Mouse (Mus musculus) megakaryocyte, embryonic 14.5 days (primary cell): Measurements from ENCODE around the gene Sbf2.

Experiments
- FLI1 ChIP-seq: IDR thresholded peaks from 2 replicates; pipeline ENCODE4 v1.6.1; 2012; ENCODE audit warnings: low read length, inconsistent platforms, mixed read lengths
- GATA1 ChIP-seq: IDR thresholded peaks from 3 replicates; pipeline ENCODE4 v1.6.1; 2012; ENCODE audit warnings: mixed read lengths, low read length, inconsistent platforms, borderline replicate concordance

- TF ChIP-seq FLI1: no peak
- no peak for TF ChIP-seq GATA1
Observed at GRCm38 (mm10) chr7:110539266-110539665, 75.5 kb downstream of the Sbf2 start.
